Mouse (Mus musculus): ENCODE measurements around the gene Osbpl6.

Osbpl6 gene

DNA sequence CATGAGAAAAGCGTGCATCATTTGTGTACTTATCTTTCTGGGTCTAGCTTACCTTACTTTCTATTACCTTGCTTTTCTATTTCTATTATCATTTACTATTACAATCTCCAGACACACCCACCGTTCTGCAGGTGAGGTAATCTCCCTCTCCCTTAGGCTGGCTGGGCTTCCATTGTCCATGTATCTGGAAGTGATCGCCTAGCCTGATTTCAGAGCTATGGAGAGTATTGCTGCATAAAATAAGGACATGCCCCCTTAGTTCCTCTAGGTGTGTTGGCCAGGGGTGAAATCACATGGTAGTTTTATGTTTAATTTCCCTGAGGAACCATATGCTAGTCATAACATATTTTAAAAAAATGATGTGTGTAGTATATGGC is 11.8 kb downstream of the Osbpl6 start:
- ATAC-seq (ENCODE audit: insufficient number of reproducible peaks, low FRiP score, low TSS enrichment): no peak

DNA sequence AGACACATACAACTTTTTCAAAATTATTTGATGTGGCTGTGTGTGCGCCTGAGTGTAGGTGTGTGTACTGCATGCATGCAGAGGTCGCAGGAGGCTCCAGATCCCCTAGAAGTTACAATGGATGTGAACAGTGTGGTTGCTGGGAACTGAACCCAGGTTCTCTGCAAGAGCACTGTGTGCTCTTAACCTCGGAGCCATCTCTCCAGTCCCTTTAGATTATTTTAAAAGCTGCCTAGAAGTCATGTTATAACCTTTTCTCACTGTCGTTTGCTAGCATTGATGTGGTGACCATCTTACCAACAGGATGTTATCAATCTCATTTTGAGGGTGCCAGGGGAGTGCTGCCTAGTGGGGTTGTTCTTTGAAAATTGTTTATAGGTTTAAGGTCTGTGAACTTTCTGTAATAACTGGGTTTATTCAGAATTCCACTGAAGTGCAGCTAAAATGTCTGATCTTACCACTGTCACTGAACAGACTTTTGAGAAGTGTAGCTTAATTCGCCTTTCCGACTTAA is 15.2 kb downstream of the Osbpl6 start:
- no peak for ATAC-seq (ENCODE audit: insufficient number of reproducible peaks, low FRiP score, low TSS enrichment)

DNA sequence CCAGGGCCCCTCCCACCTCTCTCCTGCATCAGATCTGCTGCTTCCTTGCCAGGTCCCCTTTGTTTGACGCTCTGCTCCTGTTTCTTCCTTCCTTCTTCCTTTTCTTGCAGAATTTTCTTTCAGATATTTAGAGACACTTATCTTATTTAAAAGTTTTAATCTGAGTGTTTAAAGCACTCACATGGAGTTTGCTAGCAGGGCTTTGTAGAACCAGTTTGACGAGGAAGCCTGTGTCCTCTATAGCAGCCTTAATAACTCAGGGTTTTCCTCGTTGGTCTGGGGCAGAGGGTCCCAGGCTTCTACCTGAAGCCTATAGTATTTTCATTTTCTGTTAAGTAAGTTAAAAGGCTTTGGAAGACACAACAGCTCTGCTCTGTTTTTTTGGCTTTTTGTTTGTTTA is 20.5 kb downstream of the Osbpl6 start:
- no peak for ATAC-seq (ENCODE audit: insufficient number of reproducible peaks, low FRiP score, low TSS enrichment)

DNA sequence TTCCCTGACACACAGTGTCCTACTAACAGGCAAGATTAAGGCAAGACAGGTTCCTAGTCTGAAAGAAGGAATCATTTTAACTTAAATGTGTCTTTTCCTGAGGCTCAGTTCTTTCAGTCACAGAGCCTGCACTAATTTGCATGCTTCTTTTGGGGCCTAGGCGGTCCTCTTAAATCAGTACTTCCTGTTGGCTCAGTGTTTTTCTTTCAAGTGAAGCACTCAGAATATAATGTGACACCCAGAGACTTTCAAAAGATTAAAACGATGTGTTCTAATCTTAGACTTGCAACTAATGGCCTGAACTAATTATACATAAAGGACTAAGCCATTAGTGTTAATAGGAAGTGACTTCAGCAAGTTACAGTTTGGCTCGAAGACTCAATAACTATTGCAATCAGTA is 23.0 kb downstream of the Osbpl6 start:
- no peak for ATAC-seq (ENCODE audit: insufficient number of reproducible peaks, low FRiP score, low TSS enrichment)

GRCm38 (mm10) chr2:76429855-76430254 is 23.5 kb downstream of the Osbpl6 start:
- ATAC-seq (ENCODE audit: insufficient number of reproducible peaks, low FRiP score, low TSS enrichment): no peak

- no peak for ATAC-seq (ENCODE audit: insufficient number of reproducible peaks, low FRiP score, low TSS enrichment)
Observed at GRCm38 (mm10) chr2:76430539-76430938, 24.2 kb downstream of the Osbpl6 start.

DNA sequence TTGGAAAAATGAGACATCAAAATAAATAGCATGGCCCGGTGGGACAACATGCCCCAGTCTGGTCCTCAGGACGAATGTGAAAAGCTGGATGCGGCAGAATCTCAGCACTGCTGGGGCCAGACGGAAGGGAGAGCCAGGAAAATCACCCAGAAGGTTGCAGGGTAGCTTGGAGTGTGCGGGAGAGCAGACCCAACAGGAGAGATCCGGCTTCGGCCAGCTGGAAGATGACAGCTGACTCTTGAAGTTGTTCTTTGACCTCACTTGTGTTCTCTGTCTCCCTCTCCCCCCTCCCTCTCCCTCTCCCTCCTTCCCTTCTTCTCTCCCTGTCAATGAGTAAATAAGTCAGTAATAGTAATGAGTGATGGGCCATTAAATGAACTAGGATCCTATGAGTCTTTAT is 27.9 kb downstream of the Osbpl6 start:
- ATAC-seq (ENCODE audit: insufficient number of reproducible peaks, low FRiP score, low TSS enrichment): no peak

DNA sequence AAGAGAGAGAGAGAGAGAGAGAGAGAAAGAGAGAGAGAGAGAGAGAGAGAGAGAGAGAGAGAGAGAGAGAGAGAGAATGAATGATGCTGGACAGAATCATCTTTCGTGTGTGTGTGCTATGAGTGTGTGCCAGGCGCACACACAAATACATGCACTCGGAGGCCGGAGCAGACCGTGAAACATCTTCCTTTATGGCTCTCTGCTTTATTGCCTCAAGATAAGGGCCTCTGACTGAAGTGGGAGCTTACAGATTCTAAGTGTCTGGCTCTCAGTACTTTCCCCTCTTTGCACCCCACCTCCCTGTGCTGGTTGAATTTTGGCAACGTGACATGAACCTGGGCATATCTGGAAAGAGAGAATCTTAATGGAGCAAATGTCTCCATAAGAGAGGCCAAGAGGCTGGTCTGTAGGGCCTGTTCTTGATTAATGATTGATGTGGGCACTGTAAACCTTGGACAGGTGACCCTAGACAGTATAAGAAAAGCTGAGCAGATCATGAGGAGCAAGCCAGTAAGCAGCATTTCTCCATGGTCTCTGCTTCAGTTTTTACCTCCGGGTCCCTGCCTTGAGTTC is 29.4 kb downstream of the Osbpl6 start:
- ATAC-seq (ENCODE audit: insufficient number of reproducible peaks, low FRiP score, low TSS enrichment): no peak

DNA sequence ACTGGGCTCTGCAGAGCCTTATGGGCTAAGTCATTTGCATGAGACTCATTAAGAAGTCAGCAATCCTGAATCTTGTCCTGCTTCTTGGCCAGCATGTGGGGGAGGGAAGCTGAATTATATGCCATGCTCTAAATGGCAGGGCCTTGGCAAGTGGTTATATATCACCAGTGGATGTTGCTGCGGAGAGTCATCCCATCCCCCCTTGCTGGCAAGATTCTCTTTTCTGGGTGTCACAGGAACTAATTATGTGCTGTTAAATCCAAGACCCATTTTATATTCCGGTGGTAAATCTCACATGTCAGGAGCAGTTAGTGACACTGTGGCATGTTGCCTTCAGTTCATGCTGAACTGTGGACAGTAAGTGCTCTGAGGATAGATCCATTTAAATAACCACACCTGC is 31.1 kb downstream of the Osbpl6 start:
- no peak for ATAC-seq (ENCODE audit: insufficient number of reproducible peaks, low FRiP score, low TSS enrichment)

- no peak for ATAC-seq (ENCODE audit: insufficient number of reproducible peaks, low FRiP score, low TSS enrichment)
Observed at GRCm38 (mm10) chr2:76439540-76439939, 33.2 kb downstream of the Osbpl6 start.

DNA sequence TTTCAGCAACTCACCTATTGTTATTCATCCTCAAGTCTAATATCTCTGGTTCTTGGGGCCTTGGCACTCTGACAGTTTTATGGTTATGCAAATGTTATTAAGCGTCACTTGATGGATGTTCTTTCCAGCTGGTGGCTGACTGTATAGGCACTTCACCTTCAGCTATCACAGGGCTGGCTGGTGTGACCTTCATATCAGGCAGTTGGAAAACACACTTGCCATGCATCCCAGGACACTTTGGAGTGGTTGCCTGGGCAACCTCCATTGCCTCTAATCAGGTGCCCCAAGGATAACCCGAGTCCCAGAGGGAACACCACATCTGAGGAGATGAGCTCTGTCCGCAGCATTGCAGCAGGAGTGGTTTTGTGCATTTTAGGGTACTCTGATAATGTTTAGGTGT is 35.8 kb downstream of the Osbpl6 start:
- no peak for ATAC-seq (ENCODE audit: insufficient number of reproducible peaks, low FRiP score, low TSS enrichment)

- ATAC-seq (ENCODE audit: insufficient number of reproducible peaks, low FRiP score, low TSS enrichment): no peak
Observed at GRCm38 (mm10) chr2:76449836-76450355, 43.6 kb downstream of the Osbpl6 start.

DNA sequence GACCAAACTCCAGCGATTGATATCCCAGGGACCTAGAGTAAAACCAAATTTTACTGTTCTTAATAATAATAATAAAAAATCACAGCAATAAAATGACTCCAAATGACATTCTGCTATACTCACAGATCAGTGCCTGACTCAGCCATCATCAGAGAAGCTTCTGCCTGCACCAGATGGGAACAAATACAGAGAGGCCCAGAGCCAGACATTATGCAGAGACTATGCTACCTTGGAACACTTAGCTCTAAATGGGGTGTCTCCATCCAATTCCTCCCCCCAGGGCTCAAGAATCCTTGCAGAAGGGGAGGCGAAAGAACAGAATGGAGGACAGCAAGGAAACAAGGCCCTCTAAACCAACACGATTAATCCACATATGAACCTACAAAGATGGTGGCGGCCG is 60.4 kb downstream of the Osbpl6 start:
- 0 out of 2 replicates have a peak, but pooled peaks have one; percentile 54 for ATAC-seq (ENCODE audit: insufficient number of reproducible peaks, low FRiP score, low TSS enrichment)

GRCm38 (mm10) chr2:76468204-76468603 is 61.9 kb downstream of the Osbpl6 start:
- ATAC-seq (ENCODE audit: insufficient number of reproducible peaks, low FRiP score, low TSS enrichment): no peak

GRCm38 (mm10) chr2:76469091-76469750 is 62.9 kb downstream of the Osbpl6 start:
- no peak for ATAC-seq (ENCODE audit: insufficient number of reproducible peaks, low FRiP score, low TSS enrichment)

GRCm38 (mm10) chr2:76469751-76470099 is 63.4 kb downstream of the Osbpl6 start:
- ATAC-seq (ENCODE audit: insufficient number of reproducible peaks, low FRiP score, low TSS enrichment): no peak

- ATAC-seq (ENCODE audit: insufficient number of reproducible peaks, low FRiP score, low TSS enrichment): no peak
Observed at GRCm38 (mm10) chr2:76470391-76470790, 64.1 kb downstream of the Osbpl6 start.

- ATAC-seq (ENCODE audit: insufficient number of reproducible peaks, low FRiP score, low TSS enrichment): no peak
Observed at GRCm38 (mm10) chr2:76475788-76476187, 69.5 kb downstream of the Osbpl6 start.

DNA sequence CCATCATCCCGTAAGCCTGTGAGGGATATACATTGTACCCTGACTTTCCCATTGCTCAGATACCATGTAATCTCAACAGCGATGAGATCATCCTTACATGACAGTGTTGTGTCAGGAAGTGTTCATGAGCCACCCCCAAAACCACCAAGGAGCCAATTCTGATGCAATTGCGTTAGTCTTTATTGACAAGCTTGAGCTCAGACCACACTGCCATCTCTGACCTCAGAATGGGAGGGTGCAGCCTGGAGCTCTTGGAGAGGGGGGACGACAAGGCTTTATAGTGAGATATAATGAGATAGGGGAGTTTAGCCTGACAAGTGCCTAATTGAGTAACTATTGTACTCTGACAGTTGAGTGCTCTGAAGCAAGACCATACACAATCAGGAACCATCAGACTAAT is 82.5 kb downstream of the Osbpl6 start:
- ATAC-seq (ENCODE audit: insufficient number of reproducible peaks, low FRiP score, low TSS enrichment): no peak

DNA sequence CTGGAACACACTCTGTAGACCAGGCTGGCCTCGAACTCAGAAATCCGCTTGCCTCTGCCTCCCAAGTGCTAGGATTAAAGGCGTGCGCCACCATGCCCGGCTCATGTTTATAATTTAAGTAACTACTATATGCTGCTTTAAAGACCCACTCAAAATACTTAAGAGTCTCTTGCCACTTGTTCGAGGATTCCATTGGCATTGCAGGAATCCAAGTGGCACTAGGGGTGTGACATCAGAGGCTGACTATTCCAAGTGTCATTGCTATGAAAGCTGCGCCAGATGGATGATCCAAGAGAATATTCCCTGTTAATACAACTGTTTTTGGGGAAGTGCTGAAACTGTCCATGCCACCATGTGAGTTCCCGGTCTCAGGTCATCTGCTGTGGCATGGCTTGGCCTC is 83.9 kb downstream of the Osbpl6 start:
- no peak for ATAC-seq (ENCODE audit: insufficient number of reproducible peaks, low FRiP score, low TSS enrichment)

DNA sequence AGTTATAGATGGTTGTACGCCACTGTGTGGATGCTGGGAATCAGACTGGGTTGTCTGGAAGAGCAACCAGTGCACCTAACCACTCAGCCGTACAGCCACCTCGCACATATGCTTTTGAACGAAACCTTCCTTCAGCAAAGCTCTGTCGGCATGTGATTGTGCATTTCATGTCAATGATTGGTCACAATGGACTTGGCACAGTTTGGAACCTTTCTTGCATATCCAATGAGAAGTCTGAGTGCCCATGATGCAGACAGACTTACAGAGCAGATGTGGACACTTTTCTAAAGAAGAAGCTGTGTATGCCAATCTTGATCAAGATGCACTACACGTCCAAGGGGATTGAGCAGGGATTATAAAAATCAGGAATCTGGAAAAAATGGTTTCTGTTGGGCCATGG is 85.1 kb downstream of the Osbpl6 start:
- ATAC-seq (ENCODE audit: insufficient number of reproducible peaks, low FRiP score, low TSS enrichment): no peak

DNA sequence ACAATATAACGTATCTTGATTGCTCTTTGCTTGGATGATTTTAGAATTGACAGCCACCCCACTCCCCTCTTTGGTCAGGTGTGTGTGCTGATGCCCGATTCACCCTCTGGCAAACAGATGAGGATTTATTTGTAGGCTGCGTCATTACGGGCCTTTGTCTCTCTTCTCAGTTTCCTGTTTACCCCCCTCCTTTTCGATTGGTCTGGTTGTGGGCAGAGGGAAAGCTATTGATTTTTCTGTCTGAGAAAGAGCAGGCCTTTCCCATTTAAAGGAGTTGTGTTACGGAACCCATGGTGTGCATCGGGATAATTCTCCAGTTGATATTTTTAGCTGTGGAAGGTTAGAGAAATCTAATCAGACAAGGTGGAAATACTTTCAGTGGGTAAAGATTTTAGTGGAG is 85.9 kb downstream of the Osbpl6 start:
- no peak for ATAC-seq (ENCODE audit: insufficient number of reproducible peaks, low FRiP score, low TSS enrichment)

Measured in cerebellum, adult (tissue).